Mouse (Mus musculus): ENCODE data around the gene Kcnk3. TPM values are rescaled to one million over a fixed set of nuclear protein-coding genes. Genes with fewer than 3 reads are reported as not detected.

The Kcnk3 gene
- polyA plus RNA-seq, 1 experiment from 2014 or later, result 11.1 TPM

DNA sequence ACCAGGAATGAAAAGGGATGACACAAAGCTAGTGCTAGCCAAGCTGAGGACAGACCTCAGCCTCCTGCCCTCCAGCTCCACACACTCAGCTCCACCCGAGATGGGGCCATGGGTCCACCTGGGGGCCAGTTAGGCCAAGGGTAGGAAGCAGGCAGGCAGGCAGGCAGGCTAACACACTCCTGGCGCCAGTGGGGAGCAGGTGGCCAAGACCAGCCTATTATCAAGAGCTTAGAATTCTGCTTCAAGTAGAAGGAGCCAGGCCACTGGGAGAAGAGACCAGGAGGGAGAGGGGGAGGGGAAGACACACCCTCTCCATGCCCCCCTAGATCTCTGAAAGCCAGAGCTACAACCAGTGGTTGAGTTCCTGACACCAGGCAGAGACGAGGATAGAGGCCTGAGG, 28.7 kb downstream of the Kcnk3 start:
- ATAC-seq (ENCODE audit: low FRiP score, low TSS enrichment), result no peak
- H3K4me3 ChIP-seq (ENCODE audit: low read depth, low read length), result no peak overlapping the region
- no peaks in the 10 kb centered on the region for H3K27me3 ChIP-seq (ENCODE audit: control insufficient read depth, insufficient read depth, low read length)
- TF ChIP-seq CTCF (IDR thresholded peaks at IDR 0.05; ENCODE audit: low read depth), result no peak
- no peak for TF ChIP-seq EP300 (optimal IDR thresholded peaks at IDR 0.05)
- H3K4me2 ChIP-seq (replicated peaks; ENCODE audit: low read depth), result no peak overlapping the region
- peak overlapping the region; percentile 75 for H3K27ac ChIP-seq (replicated peaks)
- WGBS, result 39% methylated on average over 3 of the region's 3 CpGs
- no peak overlapping the region for H3K9ac ChIP-seq (ENCODE audit: low read length)
- no peaks in the 10 kb centered on the region for H3K9me3 ChIP-seq (ENCODE audit: control insufficient read depth, low read length)
- H3K4me1 ChIP-seq (replicated peaks; ENCODE audit: control insufficient read depth, insufficient read depth), result peaks cover 14% of the 10 kb centered on the region
- no peaks in the 10 kb centered on the region for H3K36me3 ChIP-seq (ENCODE audit: control insufficient read depth, insufficient read depth, low read length)
- no peak for DNase-seq (ENCODE audit: low spot score)

DNA sequence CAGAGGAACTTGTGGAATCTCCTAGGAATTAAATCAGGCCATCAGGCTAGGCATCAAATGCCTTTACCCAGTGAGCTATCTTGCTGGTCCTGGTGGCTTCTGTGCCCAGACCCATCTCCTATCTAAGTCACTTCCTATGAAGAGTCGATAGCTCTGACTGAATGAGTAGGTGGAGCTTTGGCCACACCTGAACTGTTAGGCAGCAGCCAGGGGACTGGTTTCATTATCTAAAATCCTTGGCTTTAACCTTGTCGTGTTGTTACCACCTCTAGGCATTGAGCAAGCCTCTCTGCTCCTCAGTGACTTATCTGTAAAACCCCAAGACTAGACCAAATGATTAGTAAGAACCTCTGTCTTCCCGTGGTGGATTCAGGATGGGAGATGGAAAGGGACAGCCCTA, 29.4 kb downstream of the Kcnk3 start:
- no peak for DNase-seq (ENCODE audit: low spot score)
- 0 out of 2 replicates have a peak, but pooled peaks have one; percentile 15 for ATAC-seq (ENCODE audit: low FRiP score, low TSS enrichment)
- H3K36me3 ChIP-seq (ENCODE audit: control insufficient read depth, insufficient read depth, low read length), result no peaks in the 10 kb centered on the region
- TF ChIP-seq EP300 (optimal IDR thresholded peaks at IDR 0.05) (no peak), CTCF (IDR thresholded peaks at IDR 0.05; ENCODE audit: low read depth) (no peak)
- H3K4me1 ChIP-seq (replicated peaks; ENCODE audit: control insufficient read depth, insufficient read depth), result peaks cover 14% of the 10 kb centered on the region
- H3K4me2 ChIP-seq (replicated peaks; ENCODE audit: low read depth), result 0 out of 2 replicates have a peak overlapping the region, but pooled peaks have one; percentile 1
- WGBS, result 19% methylated on average over 3 of the region's 3 CpGs
- H3K27me3 ChIP-seq (ENCODE audit: control insufficient read depth, insufficient read depth, low read length), result no peaks in the 10 kb centered on the region
- no peak overlapping the region for H3K4me3 ChIP-seq (ENCODE audit: low read depth, low read length)
- H3K9ac ChIP-seq (ENCODE audit: low read length), result no peak overlapping the region; the same call in 1 of the 2 replicates
- no peaks in the 10 kb centered on the region for H3K9me3 ChIP-seq (ENCODE audit: control insufficient read depth, low read length)
- H3K27ac ChIP-seq (replicated peaks), result peak overlapping the region; percentile 75

DNA sequence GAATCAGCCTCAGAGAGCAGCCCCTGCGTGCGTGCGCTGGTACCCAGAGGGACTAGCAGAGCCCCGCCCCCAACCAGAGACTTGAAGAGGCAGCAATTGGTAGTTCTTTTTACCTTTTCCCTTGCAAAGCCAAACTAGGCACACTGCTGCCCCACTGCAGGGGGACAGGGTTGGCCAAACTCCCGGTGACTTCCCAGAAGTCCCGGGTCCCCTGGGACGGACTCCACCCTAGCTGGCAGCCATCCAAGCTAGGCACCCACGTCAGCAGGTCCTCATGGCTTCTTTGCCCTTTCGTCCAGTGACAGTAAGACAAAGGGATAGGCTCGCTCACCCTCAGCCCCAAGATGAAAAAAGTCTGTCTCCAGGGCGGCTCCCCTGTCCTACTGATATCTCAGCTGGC, 29.9 kb downstream of the Kcnk3 start:
- WGBS, result 29% methylated on average over 11 of the region's 11 CpGs
- Histone ChIP-seq H3K27ac (replicated peaks) (peak overlapping the region; percentile 75), H3K4me2 (replicated peaks; ENCODE audit: low read depth) (no peak overlapping the region), H3K27me3 (ENCODE audit: control insufficient read depth, insufficient read depth, low read length) (no peaks in the 10 kb centered on the region), H3K9me3 (ENCODE audit: control insufficient read depth, low read length) (no peaks in the 10 kb centered on the region), H3K4me1 (replicated peaks; ENCODE audit: control insufficient read depth, insufficient read depth) (peaks cover 14% of the 10 kb centered on the region), H3K9ac (ENCODE audit: low read length) (0 out of 2 replicates have a peak overlapping the region, but pooled peaks have one; percentile 2), H3K4me3 (ENCODE audit: low read depth, low read length) (no peak overlapping the region), H3K36me3 (ENCODE audit: control insufficient read depth, insufficient read depth, low read length) (no peaks in the 10 kb centered on the region)
- ATAC-seq (ENCODE audit: low FRiP score, low TSS enrichment) (peak; percentile 30), DNase-seq (ENCODE audit: low spot score) (peak; percentile 86)
- TF ChIP-seq EP300 (optimal IDR thresholded peaks at IDR 0.05), result no peak

DNA sequence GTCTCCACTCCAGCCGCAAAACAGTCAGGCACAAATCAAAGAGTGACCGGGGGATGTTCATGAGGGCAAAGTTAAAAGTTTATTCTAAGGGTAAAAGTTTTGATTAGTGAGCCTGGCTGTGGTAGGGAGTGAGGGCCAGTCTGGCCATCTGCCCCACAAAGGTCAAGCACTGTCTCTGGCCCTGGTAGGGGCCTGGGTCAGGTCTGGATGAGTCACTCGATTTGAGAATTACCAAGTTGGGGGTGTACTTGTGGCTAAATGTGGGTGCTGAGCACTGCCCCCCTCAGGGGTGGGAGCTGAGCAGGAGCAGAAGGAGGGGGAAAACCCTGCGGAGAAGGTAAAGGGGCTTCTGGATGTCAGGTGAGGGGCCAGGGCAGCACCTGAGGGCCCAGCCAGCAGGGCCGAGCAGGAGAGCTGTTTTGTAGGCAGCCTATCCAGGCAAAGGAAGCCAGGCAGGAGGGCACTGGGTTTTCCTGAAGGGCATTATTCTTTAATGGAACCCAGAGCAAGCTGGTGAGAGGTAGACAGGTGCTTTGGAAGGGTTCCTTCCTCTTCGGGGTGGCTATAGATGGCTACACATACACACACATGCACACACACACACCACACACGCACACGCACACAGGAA, 30.5 kb downstream of the Kcnk3 start:
- 75% methylated on average over 8 of the region's 8 CpGs for WGBS
- DNase-seq (ENCODE audit: low spot score), result no peak

DNA sequence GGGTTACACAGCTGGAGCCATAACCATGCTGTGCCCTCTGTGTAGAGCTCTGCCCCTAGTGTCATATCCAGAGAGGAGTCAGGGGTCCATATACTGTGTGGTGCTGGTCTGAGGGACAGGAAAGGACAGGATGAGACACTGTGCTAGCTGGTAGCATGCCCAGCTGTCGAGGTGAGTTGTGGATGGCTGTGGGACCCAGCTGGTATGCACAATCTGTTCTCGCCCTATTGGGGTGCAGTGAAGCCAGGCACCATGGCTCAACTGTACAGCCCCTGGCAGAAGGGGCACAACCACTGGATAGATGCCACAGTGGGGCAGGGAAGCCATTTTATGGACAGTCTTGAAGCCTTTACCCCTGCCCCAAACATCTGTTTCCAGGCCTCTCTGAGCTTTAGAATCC, 31.2 kb downstream of the Kcnk3 start:
- Histone ChIP-seq H3K4me1 (replicated peaks; ENCODE audit: control insufficient read depth, insufficient read depth) (peaks cover 9% of the 10 kb centered on the region), H3K4me3 (ENCODE audit: low read depth, low read length) (no peak overlapping the region), H3K27me3 (ENCODE audit: control insufficient read depth, insufficient read depth, low read length) (no peaks in the 10 kb centered on the region), H3K27ac (replicated peaks) (no peak overlapping the region), H3K36me3 (ENCODE audit: control insufficient read depth, insufficient read depth, low read length) (no peaks in the 10 kb centered on the region), H3K9ac (ENCODE audit: low read length) (no peak overlapping the region), H3K9me3 (ENCODE audit: control insufficient read depth, low read length) (no peaks in the 10 kb centered on the region), H3K4me2 (replicated peaks; ENCODE audit: low read depth) (no peak overlapping the region)
- 79% methylated on average over 2 of the region's 2 CpGs for WGBS
- TF ChIP-seq EP300 (optimal IDR thresholded peaks at IDR 0.05) (no peak), CTCF (IDR thresholded peaks at IDR 0.05; ENCODE audit: low read depth) (no peak)
- DNase-seq (ENCODE audit: low spot score) (no peak), ATAC-seq (ENCODE audit: low FRiP score, low TSS enrichment) (no peak)

More for the DNA sequence above, 30.5 kb downstream of the Kcnk3 start:
- no peak for ATAC-seq (ENCODE audit: low FRiP score, low TSS enrichment)
- Histone ChIP-seq H3K4me2 (replicated peaks; ENCODE audit: low read depth) (no peak overlapping the region), H3K27me3 (ENCODE audit: control insufficient read depth, insufficient read depth, low read length) (no peaks in the 10 kb centered on the region), H3K9ac (ENCODE audit: low read length) (no peak overlapping the region), H3K9me3 (ENCODE audit: control insufficient read depth, low read length) (no peaks in the 10 kb centered on the region), H3K4me1 (replicated peaks; ENCODE audit: control insufficient read depth, insufficient read depth) (peaks cover 14% of the 10 kb centered on the region), H3K27ac (replicated peaks) (peak overlapping the region; percentile 75), H3K4me3 (ENCODE audit: low read depth, low read length) (no peak overlapping the region), H3K36me3 (ENCODE audit: control insufficient read depth, insufficient read depth, low read length) (no peaks in the 10 kb centered on the region)
- TF ChIP-seq EP300 (optimal IDR thresholded peaks at IDR 0.05) (no peak), CTCF (IDR thresholded peaks at IDR 0.05; ENCODE audit: low read depth) (no peak)

DNA sequence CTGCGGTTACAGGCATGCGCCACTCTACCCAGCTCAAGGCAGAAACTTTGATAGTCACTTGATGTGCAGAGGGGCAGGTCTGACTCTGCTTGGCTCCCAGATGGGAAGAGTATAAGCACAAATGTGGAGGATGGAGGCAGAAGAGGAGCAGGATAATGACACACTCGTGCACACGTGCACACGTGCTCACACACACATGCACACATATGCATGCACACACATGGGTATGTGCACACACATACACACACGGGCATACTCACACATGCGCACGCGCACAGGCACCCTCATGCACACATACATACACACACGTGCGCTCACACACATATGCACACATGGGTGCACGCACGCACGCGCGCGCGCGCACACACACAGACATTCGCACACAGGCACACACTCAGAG, 32.6 kb downstream of the Kcnk3 start:
- WGBS, result 97% methylated on average over 20 of the region's 20 CpGs
- no peak for TF ChIP-seq EP300 (optimal IDR thresholded peaks at IDR 0.05)
- TF ChIP-seq CTCF (IDR thresholded peaks at IDR 0.05; ENCODE audit: low read depth), result no peak
- Histone ChIP-seq H3K4me3 (ENCODE audit: low read depth, low read length) (no peak overlapping the region), H3K9ac (ENCODE audit: low read length) (no peak overlapping the region), H3K27ac (replicated peaks) (no peak overlapping the region), H3K4me1 (replicated peaks; ENCODE audit: control insufficient read depth, insufficient read depth) (peaks cover 4% of the 10 kb centered on the region), H3K4me2 (replicated peaks; ENCODE audit: low read depth) (no peak overlapping the region), H3K9me3 (ENCODE audit: control insufficient read depth, low read length) (no peaks in the 10 kb centered on the region), H3K36me3 (ENCODE audit: control insufficient read depth, insufficient read depth, low read length) (no peaks in the 10 kb centered on the region), H3K27me3 (ENCODE audit: control insufficient read depth, insufficient read depth, low read length) (no peaks in the 10 kb centered on the region)
- no peak for ATAC-seq (ENCODE audit: low FRiP score, low TSS enrichment)
- DNase-seq (ENCODE audit: low spot score), result no peak

Data from stomach, postnatal 0 days (tissue).